Mouse (Mus musculus): ENCODE results near the gene Zfp653. TPM values are rescaled to one million over a fixed set of nuclear protein-coding genes. Genes with fewer than 3 reads are reported as not detected.

Gene Zfp653
- polyA plus RNA-seq (2012; rRNA removed; ENCODE audit: low replicate concordance): 8.8 and 9.9 TPM in 2 replicates

GRCm38 (mm10) chr9:22070791-22071573, at the start of gene Zfp653, which contains the start of gene Gm49318:
TSS of gene Zfp653 (minus strand) at chr9:22071376.
TSS of gene Gm49318 (minus strand) at chr9:22071259.

GRCm38 (mm10) chr9:22116740-22117426, 45.7 kb upstream of the Zfp653 start, which contains the start of gene Elof1:
TSS of gene Elof1 (minus strand) at chr9:22117172.

GRCm38 (mm10) chr9:22098993-22099696, 28.0 kb upstream of the Zfp653 start, which contains the start of gene Cnn1:
TSS of gene Cnn1 (plus strand) at chr9:22099216.

GRCm38 (mm10) chr9:22085022-22085834, 14.1 kb upstream of the Zfp653 start, which contains the start of gene Ecsit:
TSS of gene Ecsit (minus strand) at chr9:22085438.

GRCm38 (mm10) chr9:22051958-22052254, 19.3 kb downstream of the Zfp653 start, which contains the start of gene Elavl3:
TSS of gene Elavl3 (minus strand) at chr9:22052023.

Other genes starting within 250 kb of the Zfp653 start
- gene Angptl8, start 235.9 kb downstream of the Zfp653 start, polyA plus RNA-seq (2012; rRNA removed; ENCODE audit: low replicate concordance): 18.2 and 18.8 TPM in 2 replicates
- gene Dock6, start 218.7 kb downstream of the Zfp653 start, polyA plus RNA-seq (2012; rRNA removed; ENCODE audit: low replicate concordance): 43.2 and 51.0 TPM in 2 replicates
- 32.5 and 58.0 TPM in 2 replicates for gene Rab3d, start 153.2 kb downstream of the Zfp653 start, polyA plus RNA-seq (2012; rRNA removed; ENCODE audit: low replicate concordance)
- 0.63 and 2.5 TPM in 2 replicates for gene Ccdc159, start 143.9 kb downstream of the Zfp653 start, polyA plus RNA-seq (2012; rRNA removed; ENCODE audit: low replicate concordance)
- gene Tmem205, start 143.8 kb downstream of the Zfp653 start, polyA plus RNA-seq (2012; rRNA removed; ENCODE audit: low replicate concordance): 191 and 195 TPM in 2 replicates
- 6.9 and 11.4 TPM in 2 replicates for gene Plppr2, start 134.3 kb downstream of the Zfp653 start, polyA plus RNA-seq (2012; rRNA removed; ENCODE audit: low replicate concordance)
- 5.6 and 8.0 TPM in 2 replicates for gene Swsap1, start 115.6 kb downstream of the Zfp653 start, polyA plus RNA-seq (2012; rRNA removed; ENCODE audit: low replicate concordance)
- gene Epor, start 107.9 kb downstream of the Zfp653 start, polyA plus RNA-seq (2012; rRNA removed; ENCODE audit: low replicate concordance): 2.4 and 3.9 TPM in 2 replicates
- gene Rgl3, start 81.9 kb downstream of the Zfp653 start, polyA plus RNA-seq (2012; rRNA removed; ENCODE audit: low replicate concordance): 2.9 and 12.6 TPM in 2 replicates
- gene Ccdc151, start 68.7 kb downstream of the Zfp653 start, polyA plus RNA-seq (2012; rRNA removed; ENCODE audit: low replicate concordance): 0.17 TPM in 1 of 2 replicates, not detected in the other
- 118 and 211 TPM in 2 replicates for gene Prkcsh, start 68.6 kb downstream of the Zfp653 start, polyA plus RNA-seq (2012; rRNA removed; ENCODE audit: low replicate concordance)
- 0.13 and 0.46 TPM in 2 replicates for gene Elavl3, start 19.4 kb downstream of the Zfp653 start, polyA plus RNA-seq (2012; rRNA removed; ENCODE audit: low replicate concordance)
- not detected in 2 replicates for gene Gm49318, start 117 bp downstream of the Zfp653 start, polyA plus RNA-seq (2012; rRNA removed; ENCODE audit: low replicate concordance)
- gene Ecsit, start 14.1 kb upstream of the Zfp653 start, polyA plus RNA-seq (2012; rRNA removed; ENCODE audit: low replicate concordance): 48.2 and 51.0 TPM in 2 replicates
- gene Cnn1, start 27.8 kb upstream of the Zfp653 start, polyA plus RNA-seq (2012; rRNA removed; ENCODE audit: low replicate concordance): 144 and 245 TPM in 2 replicates
- gene Elof1, start 45.8 kb upstream of the Zfp653 start, polyA plus RNA-seq (2012; rRNA removed; ENCODE audit: low replicate concordance): 118 and 169 TPM in 2 replicates
- gene Acp5, start 64.3 kb upstream of the Zfp653 start, polyA plus RNA-seq (2012; rRNA removed; ENCODE audit: low replicate concordance): 197 and 274 TPM in 2 replicates
- gene Pigyl, start 85.5 kb upstream of the Zfp653 start, polyA plus RNA-seq (2012; rRNA removed; ENCODE audit: low replicate concordance): 40.5 and 49.4 TPM in 2 replicates
- gene Zfp872, start 116.7 kb upstream of the Zfp653 start, polyA plus RNA-seq (2012; rRNA removed; ENCODE audit: low replicate concordance): not detected in 2 replicates
- 3.2 and 8.3 TPM in 2 replicates for gene Zfp809, start 154.3 kb upstream of the Zfp653 start, polyA plus RNA-seq (2012; rRNA removed; ENCODE audit: low replicate concordance)
- 0.05 TPM in 1 of 2 replicates, not detected in the other for gene Zfp599, start 188.5 kb upstream of the Zfp653 start, polyA plus RNA-seq (2012; rRNA removed; ENCODE audit: low replicate concordance)
- gene Zfp810, start 236.3 kb upstream of the Zfp653 start, polyA plus RNA-seq (2012; rRNA removed; ENCODE audit: low replicate concordance): 1.0 and 1.6 TPM in 2 replicates